Mouse (Mus musculus) spleen, adult 2 months (tissue): ENCODE measurements around the gene Sigmar1.

Source experiments
- CTCF ChIP-seq: fragments of 200-500 bp; IDR thresholded peaks from 2 replicates; pipeline ENCODE4 v1.5.1; 2011; ENCODE audit warnings: mild to moderate bottlenecking, inconsistent platforms; ENCODE audit not compliant: insufficient read depth, insufficient read length, insufficient replicate concordance; ENCODE audit errors: extremely low read depth
- POLR2A ChIP-seq: fragments of 200-500 bp; IDR thresholded peaks from 2 replicates; pipeline ENCODE4 v1.6.1; 2011; ENCODE audit warnings: low read depth, low read length, inconsistent platforms

- TF ChIP-seq POLR2A = no peak
- TF ChIP-seq CTCF = peak; percentile 85; the same call in 1 of the 2 replicates
Observed at GRCm38 (mm10) chr4:41737602-41738255, 18.2 kb downstream of the Sigmar1 start.
